Mouse (Mus musculus) G1E (cell line): ENCODE data around the gene Ckap5.

Source experiments
- CTCF ChIP-seq: IDR thresholded peaks from 2 replicates; pipeline ENCODE4 v1.5.1; 2012; ENCODE audit warnings: low read depth, low read length, inconsistent platforms, mixed read lengths
- GATA1 ChIP-seq: IDR thresholded peaks from 2 replicates; pipeline ENCODE4 v1.6.1; 2012; ENCODE audit warnings: borderline replicate concordance, low read length, inconsistent platforms, mixed read lengths
- GATA2 ChIP-seq: IDR thresholded peaks from 2 replicates; pipeline ENCODE4 v1.6.1; 2012; ENCODE audit warnings: low read depth, low read length, inconsistent platforms, borderline replicate concordance

GRCm38 (mm10) chr2:91659657-91660056, 133.1 kb downstream of the Ckap5 start:
- TF ChIP-seq GATA2 (no peak), CTCF (no peak), GATA1 (no peak)
